Mouse (Mus musculus) testis, adult 2 months (tissue): ENCODE measurements around the gene Krt7.

Source experiments
- CTCF ChIP-seq: fragments of 200-500 bp; IDR thresholded peaks from 2 replicates; pipeline ENCODE4 v1.5.1; 2012; ENCODE audit warnings: low read depth, mild to moderate bottlenecking, inconsistent platforms, low read length, moderate library complexity; ENCODE audit not compliant: control insufficient read depth, insufficient read depth, insufficient replicate concordance
- POLR2A ChIP-seq: fragments of 200-500 bp; IDR thresholded peaks from 2 replicates; pipeline ENCODE4 v1.6.1; 2012; ENCODE audit warnings: low read depth, mild to moderate bottlenecking, inconsistent platforms, low read length, moderate library complexity; ENCODE audit not compliant: control insufficient read depth

GRCm38 (mm10) chr15:101420903-101421302 lies 10.1 kb downstream of the Krt7 start:
- TF ChIP-seq CTCF (no peak), POLR2A (no peak)
